Mouse (Mus musculus) left cerebral cortex, postnatal 36 days (tissue): Measurements from ENCODE around the gene Arvcf. TPM values are rescaled to one million over a fixed set of nuclear protein-coding genes. Genes with fewer than 3 reads are reported as not detected.

Source experiments
- DNase-seq, 2 experiments: peaks; one replicate each; pipeline ENCODE4 v3.0.0; 2021 to 2022; ENCODE audit warnings: low spot score in 2 of 2, mixed read lengths in 1 of 2
- intact Hi-C: fragments of 180-260 bp; cut with DNase I; formaldehyde crosslinking; loops from one replicate; pipeline ENCODE4 v1.15.1; 2025
- microRNA-seq: library from miRNA; unstranded; fragments of <30 nt; microRNA quantifications from one replicate; pipeline ENCODE4 v1.2.0, GENCODE M21; 2022
- total RNA-seq, 2 experiments: library from RNA; stranded (reverse); gene quantifications; 2 replicates each; pipeline ENCODE4 v1.2.3; 2021

Arvcf gene
- total RNA-seq, 2 experiments from 2014 or later, result 36.6 to 48.0 TPM

GRCm38 (mm10) chr16:18453846-18454245 lies 105.9 kb downstream of the Arvcf start:
- intact Hi-C loops, result no loop called here

DNA sequence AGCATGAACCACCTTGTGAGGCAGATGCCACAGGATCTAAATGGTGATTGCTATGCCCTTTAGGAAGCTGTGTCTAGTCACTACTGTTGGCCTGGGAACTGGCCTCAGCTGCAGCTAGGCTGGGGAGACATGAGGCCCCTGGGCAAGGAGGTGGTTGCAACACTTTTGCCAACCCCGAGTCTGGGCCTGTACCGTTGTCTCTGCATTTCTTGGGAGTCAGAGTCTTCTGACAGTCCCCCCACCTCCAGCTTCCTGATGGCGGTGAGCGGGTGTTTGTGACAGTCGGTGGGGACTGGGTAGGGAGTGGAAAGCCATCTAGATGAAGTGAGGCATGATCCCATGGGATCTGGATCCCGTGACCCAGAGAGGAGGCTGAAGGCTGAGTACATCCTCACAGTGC lies 107.4 kb downstream of the Arvcf start:
- intact Hi-C loops, result no loop called here
- DNase-seq, result no peak

More at GRCm38 (mm10) chr16:18453846-18454245, 105.9 kb downstream of the Arvcf start:
- DNase-seq, result no peak

Small RNA genes lying within 50 kb of the gene (microRNA-seq; reads per million reads assigned to microRNA genes)
- gene Gm26219, result not detected
- 234 reads per million, percentile 64 among the genes with 10 or more reads in this experiment for gene Mir185

Other genes with a start within 250 kb of the Arvcf start
- 100 to 1,000 TPM; 128 to 164 TPM for gene Rtn4r, start 220.5 kb upstream of the Arvcf start, total RNA-seq
- gene Ccdc188, start 130.3 kb upstream of the Arvcf start, total RNA-seq, result under 1 TPM in 1 of 2 experiments, not detected in 1; 0.57 TPM
- gene Zdhhc8, start 113.0 kb upstream of the Arvcf start, total RNA-seq, result 100 to 1,000 TPM; 145 to 154 TPM
- 10 to 100 TPM; 39.7 to 59.3 TPM for gene Trmt2a, start 99.5 kb upstream of the Arvcf start, total RNA-seq
- 10 to 100 TPM; 85.8 to 89.3 TPM for gene Ranbp1, start 99.5 kb upstream of the Arvcf start, total RNA-seq
- gene Gm49776, start 89.9 kb upstream of the Arvcf start, total RNA-seq, result not detected
- 10 to 100 TPM; 31.7 to 48.3 TPM for gene Dgcr8, start 58.9 kb upstream of the Arvcf start, total RNA-seq
- gene Tango2, start 79 bp upstream of the Arvcf start, total RNA-seq, result 100 to 1,000 TPM; 158 to 165 TPM
- 10 to 100 TPM; 21.7 TPM for gene Txnrd2, start 78.2 kb downstream of the Arvcf start, total RNA-seq
- gene Comt, start 78.7 kb downstream of the Arvcf start, total RNA-seq, result 100 to 1,000 TPM in 1 of 2 experiments, 10 to 100 TPM in 1; 89.1 to 100 TPM
- 1 to 10 TPM; 5.0 to 9.0 TPM for gene Gnb1l, start 150.5 kb downstream of the Arvcf start, total RNA-seq
- 1 to 10 TPM; 5.0 to 7.5 TPM for gene Rtl10, start 150.7 kb downstream of the Arvcf start, total RNA-seq
- 1 to 10 TPM in 1 of 2 experiments, under 1 TPM in 1; 0.94 to 1.4 TPM for gene Tbx1, start 242.5 kb downstream of the Arvcf start, total RNA-seq